Mouse (Mus musculus) embryonic facial prominence, embryonic 11.5 days (tissue): Measurements from ENCODE around the gene Dtx4. TPM values are rescaled to one million over a fixed set of nuclear protein-coding genes. Genes with fewer than 3 reads are reported as not detected.

Experiments
- ATAC-seq: fragments of 200-750 bp; cut with Nextera tagmentation; replicated peaks from 2 replicates; pipeline ENCODE4 v1.8.0; 2017; ENCODE audit warnings: low read depth; ENCODE audit not compliant: insufficient number of reproducible peaks, low FRiP score, low TSS enrichment
- DNase-seq: peaks from one replicate; pipeline ENCODE4 v3.0.0-alpha.2; 2015; ENCODE audit warnings: low spot score
- H3K27ac ChIP-seq: fragments of 300-500 bp; sonication (generic); replicated peaks from 2 replicates; pipeline ENCODE4 v1.5.1; 2014; ENCODE audit warnings: mild to moderate bottlenecking, low read depth, low read length, control low read depth
- H3K27me3 ChIP-seq: fragments of 300-500 bp; sonication (generic); 2 replicates; pipeline ENCODE4 v1.6.1; 2014; ENCODE audit warnings: mild to moderate bottlenecking, low read length, moderate library complexity, mixed read lengths; ENCODE audit not compliant: control insufficient read depth, insufficient read depth
- H3K36me3 ChIP-seq: fragments of 300-500 bp; sonication (generic); replicated peaks from 2 replicates; pipeline ENCODE4 v1.6.1; 2014; ENCODE audit warnings: low read depth, mild to moderate bottlenecking, low read length, moderate library complexity, mixed read lengths; ENCODE audit not compliant: control insufficient read depth, insufficient read depth
- H3K4me1 ChIP-seq: fragments of 300-500 bp; sonication (generic); 2 replicates; pipeline ENCODE4 v1.6.1; 2014; ENCODE audit warnings: low read length, mixed read lengths; ENCODE audit not compliant: control insufficient read depth, insufficient read depth
- H3K4me2 ChIP-seq: fragments of 300-500 bp; sonication (generic); 2 replicates; pipeline ENCODE4 v1.6.1; 2014; ENCODE audit warnings: low read depth, mild to moderate bottlenecking, control low read depth, low read length, moderate library complexity
- H3K4me3 ChIP-seq: fragments of 300-500 bp; sonication (generic); 2 replicates; pipeline ENCODE4 v1.5.1; 2014; ENCODE audit warnings: low read depth, low read length, control low read depth
- H3K9ac ChIP-seq: fragments of 300-500 bp; sonication (generic); replicated peaks from 2 replicates; pipeline ENCODE4 v1.6.1; 2014; ENCODE audit warnings: mild to moderate bottlenecking, control low read depth, low read length
- H3K9me3 ChIP-seq: fragments of 300-500 bp; sonication (generic); replicated peaks from 2 replicates; pipeline ENCODE4 v1.6.1; 2016; ENCODE audit warnings: mild to moderate bottlenecking, low read length, inconsistent platforms, mixed read lengths; ENCODE audit not compliant: control insufficient read depth
- WGBS: fragments of 180-500 bp; shearing (Covaris S2); extraction: QIAGEN DNeasy Blood & Tissue Kit; methylation state at CpG from one replicate; pipeline ENCODE4 v1.1.7; 2014; 5-methylcytosine and 5-hydroxymethylcytosine counted together
- polyA plus RNA-seq: library from polyadenylated mRNA; unstranded; fragments of >200 nt; fragmentation: Nextera tagmentation; extraction: Ambion mirVana; gene quantifications from 2 replicates; pipeline ENCODE4 v1.2.1, GENCODE M21; 2014

Gene Dtx4
- polyA plus RNA-seq, 1 experiment from 2014 or later = 14.0 TPM

DNA sequence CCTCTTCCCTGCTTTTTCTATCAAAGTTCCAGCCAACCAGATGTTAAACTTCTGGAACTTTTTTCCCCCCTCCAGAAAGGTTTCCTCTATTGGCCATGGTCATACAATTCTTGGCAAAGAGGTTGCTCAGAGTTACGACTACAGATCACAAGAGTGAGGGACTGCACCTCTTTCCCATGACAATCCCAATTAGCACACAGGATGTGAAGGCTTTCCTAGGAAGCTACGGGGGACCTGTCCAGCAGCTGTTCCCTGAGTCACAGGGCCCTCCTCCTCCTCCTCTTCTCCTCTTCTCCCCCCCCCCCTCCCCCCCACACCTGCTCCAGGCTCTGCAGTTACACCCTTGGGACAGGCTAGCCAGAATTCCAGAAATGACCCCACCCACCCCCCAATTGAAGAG is 1.8 kb downstream of the Dtx4 start:
- peak overlapping the region; percentile 64 for H3K4me3 ChIP-seq
- H3K27me3 ChIP-seq = no peaks in the 10 kb centered on the region
- no peak overlapping the region; the same call in 1 of the 2 replicates for H3K4me2 ChIP-seq
- H3K4me1 ChIP-seq = no peaks in the 10 kb centered on the region; the same call in 1 of the 2 replicates
- peak; percentile 9 for DNase-seq
- no peak overlapping the region for H3K27ac ChIP-seq
- ATAC-seq = no peak
- no peaks in the 10 kb centered on the region for H3K36me3 ChIP-seq
- H3K9ac ChIP-seq = peak overlapping the region; percentile 88
- WGBS = 18% methylated on average over 2 of the region's 2 CpGs
- no peaks in the 10 kb centered on the region for H3K9me3 ChIP-seq

DNA sequence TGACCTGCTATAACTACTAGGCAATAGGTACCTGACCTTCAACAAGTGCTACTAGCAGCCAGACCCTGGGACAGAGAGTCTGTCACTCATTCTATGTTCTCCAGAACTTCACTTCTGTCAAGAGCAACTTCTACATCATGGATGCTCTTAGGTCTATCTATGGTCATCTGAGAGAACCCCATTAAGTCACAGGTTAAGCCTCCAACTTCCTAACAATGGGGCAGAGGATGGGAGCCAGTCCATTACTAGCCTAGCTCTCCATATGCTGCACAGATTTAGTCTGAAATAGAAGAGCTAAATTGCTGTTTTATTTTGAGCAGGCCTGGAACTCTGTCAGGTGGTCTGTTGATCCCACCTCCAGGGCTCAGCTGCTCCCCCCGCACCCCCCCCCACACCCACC is 2.3 kb downstream of the Dtx4 start:
- Histone ChIP-seq H3K9ac (no peak overlapping the region), H3K4me1 (no peaks in the 10 kb centered on the region; the same call in 1 of the 2 replicates)
- no peak for DNase-seq

DNA sequence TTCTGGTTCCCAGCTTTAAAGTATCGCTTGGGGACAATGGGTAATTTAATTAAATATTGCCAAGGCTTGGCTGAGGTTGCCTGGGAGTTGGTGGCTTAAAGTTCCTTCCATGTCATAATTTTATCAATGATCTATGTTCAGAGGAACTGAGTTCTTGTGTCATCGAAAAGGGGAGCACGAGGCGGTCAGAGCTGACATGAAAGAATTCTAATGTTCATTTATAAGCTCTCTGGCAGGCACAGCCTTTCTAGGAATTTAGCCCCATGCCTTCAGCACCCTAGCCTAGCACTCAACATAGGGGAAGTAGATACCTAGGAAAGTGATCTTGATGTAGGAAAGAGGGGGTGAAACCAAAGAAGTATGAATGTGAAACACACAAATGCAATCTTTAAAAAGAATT is 2.9 kb downstream of the Dtx4 start:
- no peak overlapping the region for H3K4me3 ChIP-seq
- DNase-seq = no peak
- H3K9ac ChIP-seq = no peak overlapping the region

More for the DNA sequence above, 2.3 kb downstream of the Dtx4 start:
- 83% methylated on average over 1 of the region's 1 CpGs for WGBS
- Histone ChIP-seq H3K27me3 (no peaks in the 10 kb centered on the region), H3K27ac (no peak overlapping the region), H3K36me3 (no peaks in the 10 kb centered on the region), H3K4me2 (no peak overlapping the region), H3K4me3 (no peak overlapping the region), H3K9me3 (no peaks in the 10 kb centered on the region)
- no peak for ATAC-seq

DNA sequence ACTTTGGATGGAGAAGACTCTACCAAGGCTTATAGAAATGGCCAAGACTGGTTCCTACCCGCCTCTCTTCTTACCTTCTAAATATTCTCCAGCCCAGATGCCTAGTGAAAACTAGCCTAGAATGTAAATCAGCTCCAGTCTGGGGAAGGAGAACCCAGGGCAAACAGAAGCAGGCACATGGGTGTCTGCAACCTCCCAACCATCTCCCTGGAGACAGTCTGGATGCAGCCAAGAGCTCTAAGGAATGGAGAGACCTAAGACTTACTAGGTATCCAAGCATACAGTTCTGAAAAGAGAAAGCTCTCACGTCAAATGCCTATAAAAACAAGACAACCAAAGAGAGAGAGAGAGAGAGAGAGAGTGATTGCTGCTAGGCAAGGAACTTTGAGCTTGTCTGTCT is 3.3 kb downstream of the Dtx4 start:
- no peaks in the 10 kb centered on the region for H3K9me3 ChIP-seq
- H3K4me2 ChIP-seq = no peak overlapping the region
- no peaks in the 10 kb centered on the region for H3K27me3 ChIP-seq
- no peaks in the 10 kb centered on the region; the same call in 1 of the 2 replicates for H3K4me1 ChIP-seq
- H3K27ac ChIP-seq = no peak overlapping the region
- H3K36me3 ChIP-seq = no peaks in the 10 kb centered on the region
- no peak overlapping the region for H3K4me3 ChIP-seq
- WGBS = 82% methylated on average over 2 of the region's 2 CpGs
- no peak overlapping the region for H3K9ac ChIP-seq
- ATAC-seq (no peak), DNase-seq (no peak)

More for the DNA sequence above, 2.9 kb downstream of the Dtx4 start:
- Histone ChIP-seq H3K36me3 (no peaks in the 10 kb centered on the region), H3K27ac (no peak overlapping the region), H3K4me2 (no peak overlapping the region), H3K9me3 (no peaks in the 10 kb centered on the region), H3K27me3 (no peaks in the 10 kb centered on the region), H3K4me1 (no peaks in the 10 kb centered on the region; the same call in 1 of the 2 replicates)
- ATAC-seq = no peak
- 81% methylated on average over 4 of the region's 4 CpGs for WGBS

DNA sequence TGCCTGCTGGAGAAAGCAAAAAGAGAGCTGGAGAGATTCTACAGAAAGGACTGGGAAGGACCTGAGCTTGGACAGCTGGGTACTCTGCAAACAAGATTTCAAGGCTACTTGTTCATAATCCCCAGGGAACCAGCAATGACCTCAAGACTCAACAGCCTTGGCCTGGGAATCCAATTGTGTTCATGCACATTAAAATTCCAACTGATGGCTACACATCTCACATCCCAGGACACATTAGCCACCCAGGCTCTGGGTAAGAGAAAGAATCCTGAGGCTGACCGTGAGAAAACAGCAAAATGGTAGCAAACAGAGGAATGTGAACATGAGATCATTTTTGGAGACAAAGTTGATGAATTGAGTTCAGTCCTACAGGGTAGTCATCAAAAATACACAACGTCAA is 5.0 kb downstream of the Dtx4 start:
- Histone ChIP-seq H3K4me1 (no peaks in the 10 kb centered on the region; the same call in 1 of the 2 replicates), H3K27me3 (no peaks in the 10 kb centered on the region), H3K9ac (no peak overlapping the region), H3K27ac (no peak overlapping the region), H3K4me3 (no peak overlapping the region), H3K36me3 (no peaks in the 10 kb centered on the region), H3K9me3 (no peaks in the 10 kb centered on the region), H3K4me2 (no peak overlapping the region)
- DNase-seq (no peak), ATAC-seq (no peak)
- WGBS = 92% methylated on average over 2 of the region's 2 CpGs

DNA sequence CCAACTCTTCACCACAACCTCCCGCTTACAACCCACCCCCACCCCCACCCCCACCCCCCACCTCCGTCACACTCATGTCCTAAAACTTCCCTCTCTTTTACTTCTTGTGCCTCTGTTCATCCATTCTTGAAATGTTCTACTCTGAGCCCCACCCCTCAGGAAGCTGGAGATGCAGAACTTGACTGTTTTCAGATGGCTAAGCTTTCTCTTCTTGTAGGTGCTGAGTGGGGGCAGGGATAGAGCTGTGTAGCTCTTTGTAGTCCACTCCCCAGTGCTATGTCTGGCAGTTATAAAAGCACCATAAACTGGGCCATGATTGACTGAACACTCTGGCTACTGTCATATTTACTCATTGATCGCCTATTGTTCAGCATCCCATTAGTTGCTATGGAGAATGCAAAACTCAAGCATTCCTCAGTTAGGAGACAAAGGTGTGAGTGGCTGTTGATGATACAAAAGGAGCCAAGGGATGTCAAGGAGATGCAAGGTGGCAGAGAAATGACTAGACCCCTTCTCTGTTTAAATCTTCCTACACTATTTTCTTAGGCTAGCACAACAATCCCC is 6.2 kb downstream of the Dtx4 start:
- no peak overlapping the region for H3K4me3 ChIP-seq
- H3K27ac ChIP-seq = no peak overlapping the region
- no peak for DNase-seq
- H3K9me3 ChIP-seq = no peaks in the 10 kb centered on the region
- no peak for ATAC-seq
- WGBS = 62% methylated on average over 3 of the region's 3 CpGs
- H3K4me2 ChIP-seq = no peak overlapping the region
- no peaks in the 10 kb centered on the region for H3K27me3 ChIP-seq
- no peaks in the 10 kb centered on the region for H3K36me3 ChIP-seq
- H3K9ac ChIP-seq = no peak overlapping the region
- H3K4me1 ChIP-seq = no peaks in the 10 kb centered on the region; the same call in 1 of the 2 replicates

DNA sequence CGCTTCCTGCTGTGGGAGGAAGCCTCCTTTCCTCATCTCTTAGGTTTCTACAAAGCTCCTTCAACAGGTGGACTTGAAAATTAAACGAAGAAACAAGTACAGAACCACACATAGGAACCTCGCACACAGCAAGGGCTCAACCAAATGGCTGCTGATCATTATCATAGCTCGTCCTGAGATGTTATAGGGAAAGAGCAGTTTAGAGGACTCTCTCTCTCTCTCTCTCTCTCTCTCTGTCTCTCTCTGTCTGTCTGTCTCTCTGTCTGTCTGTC is 7.1 kb downstream of the Dtx4 start:
- Histone ChIP-seq H3K4me1 (no peaks in the 10 kb centered on the region), H3K9ac (no peak overlapping the region), H3K27ac (no peak overlapping the region), H3K27me3 (no peaks in the 10 kb centered on the region), H3K4me2 (no peak overlapping the region), H3K36me3 (no peaks in the 10 kb centered on the region), H3K9me3 (no peaks in the 10 kb centered on the region), H3K4me3 (no peak overlapping the region)
- 34% methylated on average over 4 of the region's 4 CpGs for whole genome bisulfite sequencing
- ATAC-seq = no peak
- no peak for DNase-seq

DNA sequence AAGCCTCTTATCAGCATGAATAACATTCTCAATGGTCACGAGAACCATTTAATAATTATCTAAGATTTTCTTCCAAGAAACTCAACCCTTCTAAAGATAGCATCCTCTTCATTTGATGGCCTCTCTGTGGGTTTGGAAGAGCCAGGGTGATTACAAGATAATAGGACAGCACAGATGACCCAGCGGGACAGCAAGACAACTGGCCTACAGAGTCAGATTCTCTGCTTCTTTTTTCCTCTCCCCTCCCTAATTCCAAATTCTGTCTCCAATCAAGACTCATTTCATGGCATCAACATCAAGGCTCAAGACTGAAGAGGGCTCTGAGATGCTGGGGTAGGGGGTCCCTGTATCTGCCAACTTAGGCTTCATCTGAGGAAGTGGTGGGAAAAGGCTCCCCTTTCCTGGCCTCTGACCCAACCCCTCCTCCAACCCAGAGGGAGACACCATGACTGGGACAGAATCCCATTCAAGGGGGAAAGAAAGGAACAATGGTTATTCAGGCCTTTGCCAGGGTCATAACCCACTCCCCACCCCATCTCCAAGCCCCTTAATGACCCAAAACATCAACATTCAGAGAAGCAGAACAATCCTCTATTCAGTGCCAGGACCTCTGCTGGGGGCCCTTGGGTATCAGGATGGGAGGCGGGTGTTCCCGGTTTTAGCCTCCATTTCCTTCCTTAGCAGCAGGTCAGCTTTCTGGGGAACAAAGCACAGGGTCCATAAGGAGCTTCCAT is 7.6 kb downstream of the Dtx4 start:
- Histone ChIP-seq H3K4me2 (no peak overlapping the region), H3K9ac (no peak overlapping the region), H3K27me3 (no peaks in the 10 kb centered on the region), H3K4me3 (no peak overlapping the region), H3K27ac (no peak overlapping the region), H3K36me3 (no peaks in the 10 kb centered on the region), H3K9me3 (no peaks in the 10 kb centered on the region), H3K4me1 (no peaks in the 10 kb centered on the region)
- DNase-seq = no peak
- 0 out of 2 replicates have a peak, but pooled peaks have one; percentile 14 for ATAC-seq
- 32% methylated on average over 4 of the region's 4 CpGs for WGBS
